Mouse (Mus musculus) liver, postnatal 0 days (tissue): ENCODE measurements around the gene 3100002H09Rik. TPM values are rescaled to one million over a fixed set of nuclear protein-coding genes. Genes with fewer than 3 reads are reported as not detected.

Source experiments
- ATAC-seq: fragments of 200-750 bp; cut with Nextera tagmentation; 2 replicates; pipeline ENCODE4 v1.8.0; 2017; ENCODE audit warnings: mild to moderate bottlenecking, moderate library complexity
- DNase-seq: peaks from one replicate; pipeline ENCODE4 v3.0.0-alpha.2; 2016
- H3K27ac ChIP-seq: fragments of 300-500 bp; sonication (generic); 2 replicates; pipeline ENCODE4 v1.5.1; 2014; ENCODE audit warnings: antibody characterized with exemption, moderate library complexity, mild to moderate bottlenecking, low read depth
- H3K27me3 ChIP-seq: fragments of 300-500 bp; sonication (generic); 2 replicates; pipeline ENCODE4 v1.6.1; 2014; ENCODE audit warnings: low read length, control low read depth, mixed read lengths; ENCODE audit not compliant: insufficient read depth
- H3K36me3 ChIP-seq: fragments of 300-500 bp; sonication (generic); replicated peaks from 2 replicates; pipeline ENCODE4 v1.6.1; 2014; ENCODE audit warnings: mild to moderate bottlenecking, control low read depth, low read length, moderate library complexity, mixed read lengths; ENCODE audit not compliant: insufficient read depth
- H3K4me1 ChIP-seq: fragments of 300-500 bp; sonication (generic); 2 replicates; pipeline ENCODE4 v1.6.1; 2014; ENCODE audit warnings: antibody characterized with exemption, mild to moderate bottlenecking, control low read depth; ENCODE audit not compliant: insufficient read depth
- H3K4me2 ChIP-seq: fragments of 300-500 bp; sonication (generic); 2 replicates; pipeline ENCODE4 v1.6.1; 2014; ENCODE audit warnings: low read depth, mild to moderate bottlenecking, low read length, moderate library complexity, mixed read lengths
- H3K4me3 ChIP-seq: fragments of 300-500 bp; sonication (generic); 2 replicates; pipeline ENCODE4 v1.5.1; 2014; ENCODE audit warnings: low read depth, low read length
- H3K9ac ChIP-seq: fragments of 300-500 bp; sonication (generic); replicated peaks from 2 replicates; pipeline ENCODE4 v1.6.1; 2014; ENCODE audit warnings: mild to moderate bottlenecking, moderate library complexity
- H3K9me3 ChIP-seq: fragments of 300-500 bp; sonication (generic); 2 replicates; pipeline ENCODE4 v1.6.1; 2016; ENCODE audit warnings: mild to moderate bottlenecking, control low read depth, low read length, mixed read lengths
- CTCF ChIP-seq: sonication (generic); IDR thresholded peaks from 2 replicates; pipeline ENCODE4 v1.5.1; 2016; ENCODE audit warnings: antibody characterized with exemption, low read depth
- EP300 ChIP-seq: IDR thresholded peaks from 2 replicates; pipeline ENCODE4 v1.6.1; 2016; ENCODE audit warnings: antibody characterized with exemption, low read depth, mild to moderate bottlenecking
- WGBS: fragments of 180-500 bp; shearing (Covaris S2); extraction: QIAGEN DNeasy Blood & Tissue Kit; methylation state at CpG from one replicate; pipeline ENCODE4 v1.1.7; 2014; ENCODE audit not compliant: insufficient replicate concordance; 5-methylcytosine and 5-hydroxymethylcytosine counted together
- polyA plus RNA-seq: library from polyadenylated mRNA; unstranded; fragments of >200 nt; fragmentation: Nextera tagmentation; extraction: Ambion mirVana; gene quantifications from 2 replicates; pipeline ENCODE4 v1.2.1, GENCODE M21; 2015

Gene 3100002H09Rik
- polyA plus RNA-seq, 1 experiment from 2014 or later = not detected

DNA sequence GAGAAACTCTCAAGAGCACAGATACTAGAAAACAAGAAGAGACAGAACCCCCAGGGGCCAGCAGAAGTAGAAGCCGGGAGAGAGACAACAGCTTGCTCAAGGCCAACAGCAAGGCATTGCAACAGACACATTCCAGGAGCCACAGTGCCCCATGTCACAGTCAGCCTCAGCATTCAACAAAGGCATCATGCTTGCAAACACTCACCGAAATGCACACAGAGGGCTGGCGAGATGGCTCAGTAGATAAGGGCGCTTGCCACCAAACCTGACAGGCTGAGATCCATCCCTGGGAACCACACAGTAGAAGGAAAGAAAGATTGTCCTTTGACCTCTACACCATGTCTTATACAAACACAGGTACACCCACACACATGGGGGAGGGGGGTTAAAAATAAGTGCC, 1.2 kb upstream of the 3100002H09Rik start:
- Histone ChIP-seq H3K4me2 (no peak overlapping the region), H3K27me3 (0 out of 2 replicates have a peak, but pooled peaks cover 11% of the 10 kb centered on the region), H3K4me1 (peaks cover 7% of the 10 kb centered on the region), H3K27ac (no peak overlapping the region), H3K9ac (no peak overlapping the region), H3K9me3 (no peaks in the 10 kb centered on the region), H3K4me3 (no peak overlapping the region), H3K36me3 (no peaks in the 10 kb centered on the region)
- ATAC-seq (peak; percentile 64; the same call in 1 of the 2 replicates), DNase-seq (peak; percentile 26)
- TF ChIP-seq EP300 (no peak), CTCF (no peak)
- WGBS = 36% methylated on average over 4 of the region's 4 CpGs

DNA sequence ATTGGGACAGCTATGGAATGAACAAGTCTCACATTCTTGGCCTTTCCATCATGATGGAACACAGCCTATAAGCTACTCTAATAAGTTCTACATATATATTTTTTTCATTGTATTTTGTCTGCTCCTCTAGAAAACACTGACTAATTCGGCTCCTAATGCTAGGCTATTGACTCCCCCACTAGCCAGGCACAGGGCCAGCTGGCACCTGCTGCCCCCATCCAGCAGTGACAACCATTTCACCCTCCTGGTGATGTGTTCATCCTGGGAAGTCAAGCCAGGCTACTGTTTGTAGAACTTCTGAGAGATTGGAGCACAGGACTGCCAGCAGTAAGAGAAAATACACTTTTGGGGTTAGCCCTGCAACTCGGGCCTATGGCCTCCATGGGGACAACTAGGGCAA, 537 bp downstream of the 3100002H09Rik start:
- peaks cover 17% of the 10 kb centered on the region for H3K4me1 ChIP-seq

DNA sequence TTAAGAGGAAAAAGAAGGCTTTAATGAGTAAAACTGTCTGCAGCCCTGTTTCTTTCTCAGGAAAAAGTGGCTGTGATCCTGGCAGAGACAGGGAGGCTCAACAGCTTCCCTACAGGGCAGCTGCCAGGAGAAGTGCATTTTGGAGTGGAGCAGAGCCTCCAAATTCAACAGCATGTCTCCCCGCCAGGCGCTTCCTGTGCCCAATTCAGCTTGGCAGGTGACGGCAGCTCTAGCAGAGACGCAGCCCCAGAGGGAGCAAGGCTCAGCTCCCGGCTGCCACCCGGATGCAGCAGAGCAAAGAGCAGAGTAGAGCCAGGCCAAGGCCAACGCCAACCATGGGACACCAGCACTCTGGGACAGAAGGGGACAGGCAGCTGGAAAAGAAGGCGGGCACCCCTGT, 3.4 kb downstream of the 3100002H09Rik start:
- no peak overlapping the region for H3K4me3 ChIP-seq
- no peak overlapping the region; the same call in 1 of the 2 replicates for H3K27ac ChIP-seq
- no peak for DNase-seq
- ATAC-seq = no peak
- H3K9ac ChIP-seq = no peak overlapping the region
- H3K27me3 ChIP-seq = 0 out of 2 replicates have a peak, but pooled peaks cover 6% of the 10 kb centered on the region
- no peaks in the 10 kb centered on the region for H3K9me3 ChIP-seq
- 67% methylated on average over 8 of the region's 8 CpGs for WGBS
- no peaks in the 10 kb centered on the region for H3K36me3 ChIP-seq
- peak overlapping the region; percentile 58 for H3K4me2 ChIP-seq
- H3K4me1 ChIP-seq = peaks cover 19% of the 10 kb centered on the region
- TF ChIP-seq EP300 (no peak), CTCF (no peak)

More for the DNA sequence above, 537 bp downstream of the 3100002H09Rik start:
- 0 out of 2 replicates have a peak, but pooled peaks cover 4% of the 10 kb centered on the region for H3K27me3 ChIP-seq
- TF ChIP-seq CTCF = no peak
- no peak for TF ChIP-seq EP300
- no peaks in the 10 kb centered on the region for H3K36me3 ChIP-seq
- 64% methylated on average over 2 of the region's 2 CpGs for WGBS
- no peak for DNase-seq
- H3K9ac ChIP-seq = no peak overlapping the region
- H3K27ac ChIP-seq = no peak overlapping the region
- H3K4me2 ChIP-seq = no peak overlapping the region
- H3K4me3 ChIP-seq = no peak overlapping the region
- no peak for ATAC-seq
- H3K9me3 ChIP-seq = no peaks in the 10 kb centered on the region

DNA sequence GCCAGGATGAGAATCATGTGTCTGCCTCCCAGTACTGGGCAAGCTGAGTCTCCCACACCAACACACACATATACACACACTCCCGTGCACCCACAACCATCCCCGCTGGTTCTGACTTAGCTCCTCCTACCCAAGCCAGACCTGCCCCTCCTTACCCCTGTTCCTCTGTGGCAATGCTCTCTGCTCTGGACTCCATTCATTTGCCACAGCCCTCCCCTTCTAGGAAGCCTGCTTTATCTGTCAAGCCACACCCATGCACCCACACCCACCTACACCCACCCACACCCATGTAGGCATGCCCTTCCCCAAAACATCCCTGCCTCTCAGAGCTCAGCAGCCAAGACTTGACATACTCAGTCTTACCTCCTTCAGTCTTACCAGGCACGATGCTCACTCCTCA, 4.4 kb downstream of the 3100002H09Rik start:
- ATAC-seq (peak; percentile 98), DNase-seq (peak; percentile 68)
- Histone ChIP-seq H3K27ac (peak overlapping the region; percentile 67; the same call in 1 of the 2 replicates), H3K27me3 (0 out of 2 replicates have a peak, but pooled peaks cover 6% of the 10 kb centered on the region), H3K9me3 (no peaks in the 10 kb centered on the region), H3K36me3 (no peaks in the 10 kb centered on the region), H3K4me1 (peaks cover 19% of the 10 kb centered on the region), H3K9ac (peak overlapping the region; percentile 38; the same call in 1 of the 2 replicates), H3K4me3 (peak overlapping the region; percentile 29; the same call in 1 of the 2 replicates), H3K4me2 (peak overlapping the region; percentile 58)
- 38% methylated on average over 3 of the region's 3 CpGs for WGBS
- TF ChIP-seq EP300 (peak; percentile 71), CTCF (no peak)

DNA sequence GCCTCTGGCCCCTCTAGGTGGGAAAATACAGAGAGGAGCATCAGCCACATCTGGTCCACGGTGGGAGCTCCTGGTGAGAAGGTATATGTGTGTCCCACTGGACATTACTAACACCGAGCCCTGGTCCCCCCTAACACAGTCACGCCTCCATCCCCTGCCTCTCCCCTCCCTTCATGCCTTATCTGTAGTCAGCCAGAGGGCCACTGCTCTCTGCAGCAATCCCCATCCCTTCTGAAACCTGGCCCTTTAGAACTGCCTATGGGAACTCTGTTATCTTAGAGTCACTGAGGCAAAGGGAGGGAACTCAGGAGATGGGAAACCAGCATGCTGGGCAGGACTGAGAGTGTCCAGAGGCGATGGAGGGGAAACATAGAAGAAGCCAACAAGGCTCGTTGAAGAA, 5.3 kb downstream of the 3100002H09Rik start:
- Histone ChIP-seq H3K9ac (peak overlapping the region; percentile 38; the same call in 1 of the 2 replicates), H3K4me2 (peak overlapping the region; percentile 58), H3K27me3 (0 out of 2 replicates have a peak, but pooled peaks cover 6% of the 10 kb centered on the region), H3K36me3 (no peaks in the 10 kb centered on the region), H3K4me1 (peaks cover 19% of the 10 kb centered on the region), H3K27ac (peak overlapping the region; percentile 67), H3K4me3 (peak overlapping the region; percentile 29), H3K9me3 (no peaks in the 10 kb centered on the region)
- TF ChIP-seq CTCF = no peak
- 0 out of 2 replicates have a peak, but pooled peaks have one; percentile 11 for TF ChIP-seq EP300
- WGBS = 52% methylated on average over 5 of the region's 5 CpGs
- DNase-seq (peak; percentile 31), ATAC-seq (peak; percentile 65)

DNA sequence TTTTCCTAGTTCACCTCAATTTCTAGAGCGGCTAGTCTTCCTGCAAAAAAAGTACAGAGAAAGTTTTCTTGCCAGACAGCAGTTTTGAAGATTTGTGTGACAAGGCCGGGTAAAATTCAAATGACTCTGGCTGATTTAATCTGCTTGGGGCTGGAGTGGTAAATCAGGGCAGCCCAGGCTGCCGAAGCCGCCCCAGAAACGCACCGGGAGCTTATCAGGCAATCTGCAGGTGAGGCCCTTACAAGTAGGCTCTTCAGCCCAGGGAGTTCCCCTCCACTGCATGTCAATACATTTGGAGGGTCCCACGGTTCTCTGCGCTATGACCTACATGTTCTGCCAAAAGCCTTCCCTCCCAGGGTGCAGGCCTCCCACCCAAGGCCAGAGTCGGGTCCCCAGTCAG, 6.9 kb downstream of the 3100002H09Rik start:
- Histone ChIP-seq H3K9me3 (no peaks in the 10 kb centered on the region), H3K4me2 (peak overlapping the region; percentile 29; the same call in 1 of the 2 replicates), H3K27ac (no peak overlapping the region), H3K27me3 (0 out of 2 replicates have a peak, but pooled peaks cover 6% of the 10 kb centered on the region), H3K4me1 (peaks cover 19% of the 10 kb centered on the region), H3K9ac (no peak overlapping the region), H3K36me3 (no peaks in the 10 kb centered on the region), H3K4me3 (no peak overlapping the region)
- DNase-seq (no peak), ATAC-seq (no peak)
- WGBS = 21% methylated on average over 9 of the region's 9 CpGs
- TF ChIP-seq EP300 (no peak), CTCF (no peak)
